ENCODE assay signal across 19 mouse cellular contexts in genomic region chr7:97730427-97730826, GRCm38 (mm10). TPM values are rescaled to one million over a fixed set of nuclear protein-coding genes. Genes with fewer than 3 reads are reported as not detected.
DNase-seq lines count a peak whose midpoint lies in the region; ATAC-seq and TF ChIP-seq lines count a peak whose summit lies in the region.
"Had no signal": no experiment of that assay in that cellular context is flagged by ENCODE, and none has a peak within 500 bp of the region (broad histone marks: within the 10 kb centered on the region; RNA-seq: fewer than 3 reads in every experiment).

No protein-coding gene starts in this region.

- no peaks in the 10 kb centered on the region for H3K27me3 ChIP-seq in kidney, adult 2 months (replicated peaks; ENCODE audit: control insufficient read depth, insufficient read depth, low read length)
- H3K27me3 ChIP-seq in liver, postnatal 0 days (ENCODE audit: insufficient read depth, low read length): no peaks in the 10 kb centered on the region
- no peaks in the 10 kb centered on the region for H3K27me3 ChIP-seq in liver, embryonic 11.5 days (replicated peaks; ENCODE audit: control insufficient read depth, insufficient read depth, low read length)
- H3K27me3 ChIP-seq in stomach, postnatal 0 days (ENCODE audit: control insufficient read depth, insufficient read depth, low read length): no peaks in the 10 kb centered on the region
- H3K27me3 ChIP-seq: embryonic facial prominence, embryonic 13.5 days had no signal

- DNase-seq in kidney, adult 2 months: peak; percentile 56
- no peak for DNase-seq in kidney, adult 11 months
- no peak for DNase-seq in liver, postnatal 0 days
- DNase-seq in liver, embryonic 11.5 days (ENCODE audit: low spot score): no peak
- DNase-seq in thymus, postnatal 0 days (ENCODE audit: low spot score): peak; percentile 84
- no peak for DNase-seq in cerebellum, postnatal 14 days
- DNase-seq in stomach, postnatal 0 days (ENCODE audit: low spot score): no peak
- DNase-seq: B cell, adult 2 months; cerebellum, adult 2 months; gastrocnemius, postnatal 25 days; heart, adult 2 months; lung, adult 18-20 months; lung, postnatal 14 days; right cerebral cortex, postnatal 25 days had no signal

- H3K9me3 ChIP-seq in liver, postnatal 0 days (ENCODE audit: low read length): no peaks in the 10 kb centered on the region
- no peaks in the 10 kb centered on the region for H3K9me3 ChIP-seq in liver, embryonic 11.5 days (ENCODE audit: control insufficient read depth, low read length)
- H3K9me3 ChIP-seq in stomach, postnatal 0 days (ENCODE audit: control insufficient read depth, low read length): no peaks in the 10 kb centered on the region
- H3K9me3 ChIP-seq: embryonic facial prominence, embryonic 13.5 days; hindbrain, embryonic 13.5 days had no signal

- H3K27ac ChIP-seq in kidney, adult 2 months (ENCODE audit: insufficient read depth, low read depth, low read length): no peak overlapping the region
- no peak overlapping the region for H3K27ac ChIP-seq in liver, postnatal 0 days (ENCODE audit: low read depth)
- no peak overlapping the region for H3K27ac ChIP-seq in liver, embryonic 11.5 days (ENCODE audit: low read depth, low read length)
- no peak overlapping the region for H3K27ac ChIP-seq in stomach, postnatal 0 days (replicated peaks)
- H3K27ac ChIP-seq: embryonic facial prominence, embryonic 13.5 days; heart, adult 2 months; hindbrain, embryonic 13.5 days had no signal

- no peak for TF ChIP-seq POLR2A in kidney, adult 2 months (IDR thresholded peaks at IDR 0.05; ENCODE audit: low read depth, low read length)

- WGBS in kidney, adult 2 months: 60% methylated on average over 3 of the region's 3 CpGs
- WGBS in liver, postnatal 0 days (ENCODE audit: insufficient replicate concordance): 51% methylated on average over 3 of the region's 3 CpGs
- WGBS in liver, embryonic 11.5 days: 73% methylated on average over 3 of the region's 3 CpGs
- WGBS in stomach, postnatal 0 days: 75% methylated on average over 3 of the region's 3 CpGs

- H3K4me2 ChIP-seq in liver, postnatal 0 days (ENCODE audit: low read depth, low read length): no peak overlapping the region
- no peak overlapping the region for H3K4me2 ChIP-seq in liver, embryonic 11.5 days
- H3K4me2 ChIP-seq in stomach, postnatal 0 days (replicated peaks; ENCODE audit: low read depth): no peak overlapping the region
- H3K4me2 ChIP-seq: embryonic facial prominence, embryonic 13.5 days; hindbrain, embryonic 13.5 days had no signal

- no peak for TF ChIP-seq CTCF in kidney, adult 2 months (conservative IDR thresholded peaks at IDR 0.05; ENCODE audit: insufficient read depth, insufficient read length, low read depth, low read length)
- TF ChIP-seq CTCF in liver, postnatal 0 days (IDR thresholded peaks at IDR 0.05; ENCODE audit: low read depth): no peak
- TF ChIP-seq CTCF in stomach, postnatal 0 days (IDR thresholded peaks at IDR 0.05; ENCODE audit: low read depth): no peak

- peak; percentile 68 for ATAC-seq in liver, postnatal 0 days
- no peak for ATAC-seq in liver, embryonic 11.5 days (replicated peaks; ENCODE audit: low FRiP score)
- no peak for ATAC-seq in stomach, postnatal 0 days (ENCODE audit: low FRiP score, low TSS enrichment)
- ATAC-seq: forebrain, embryonic 14.5 days; inflammation-experienced regulatory T-cells, adult 6 months; midbrain, embryonic 16.5 days had no signal

- no peak for TF ChIP-seq EP300 in liver, postnatal 0 days (IDR thresholded peaks at IDR 0.05; ENCODE audit: low read depth)
- no peak for TF ChIP-seq EP300 in stomach, postnatal 0 days (optimal IDR thresholded peaks at IDR 0.05)

- H3K4me1 ChIP-seq in kidney, adult 2 months (ENCODE audit: control insufficient read depth, insufficient read depth, low read length): peaks cover 6% of the 10 kb centered on the region; the same call in 1 of the 2 replicates
- H3K4me1 ChIP-seq in liver, postnatal 0 days (ENCODE audit: insufficient read depth): peaks cover 22% of the 10 kb centered on the region
- peaks cover 15% of the 10 kb centered on the region for H3K4me1 ChIP-seq in liver, embryonic 11.5 days (replicated peaks; ENCODE audit: control insufficient read depth, insufficient read depth, low read length)
- no peaks in the 10 kb centered on the region for H3K4me1 ChIP-seq in stomach, postnatal 0 days (replicated peaks; ENCODE audit: control insufficient read depth, insufficient read depth)
- H3K4me1 ChIP-seq: embryonic facial prominence, embryonic 13.5 days had no signal

- H3K9ac ChIP-seq in liver, postnatal 0 days (replicated peaks): no peak overlapping the region
- H3K9ac ChIP-seq in liver, embryonic 11.5 days (ENCODE audit: low read depth, low read length): no peak overlapping the region
- no peak overlapping the region for H3K9ac ChIP-seq in stomach, postnatal 0 days (ENCODE audit: low read length)
- H3K9ac ChIP-seq: embryonic facial prominence, embryonic 13.5 days; hindbrain, embryonic 13.5 days had no signal

- no peak overlapping the region for H3K4me3 ChIP-seq in kidney, adult 2 months (ENCODE audit: insufficient read depth, low read depth, low read length)
- H3K4me3 ChIP-seq in liver, postnatal 0 days (ENCODE audit: low read depth, low read length): no peak overlapping the region
- no peak overlapping the region for H3K4me3 ChIP-seq in liver, embryonic 11.5 days (ENCODE audit: low read depth, low read length)
- no peak overlapping the region for H3K4me3 ChIP-seq in stomach, postnatal 0 days (ENCODE audit: low read depth, low read length)
- H3K4me3 ChIP-seq: embryonic facial prominence, embryonic 13.5 days; heart, adult 2 months; hindbrain, embryonic 13.5 days had no signal

- no peaks in the 10 kb centered on the region for H3K36me3 ChIP-seq in kidney, adult 2 months (ENCODE audit: control insufficient read depth, insufficient read depth, low read length)
- peaks cover 10% of the 10 kb centered on the region for H3K36me3 ChIP-seq in liver, postnatal 0 days (replicated peaks; ENCODE audit: insufficient read depth, low read length)
- H3K36me3 ChIP-seq in liver, embryonic 11.5 days (ENCODE audit: control insufficient read depth, insufficient read depth, low read length): 0 out of 2 replicates have a peak, but pooled peaks cover 3% of the 10 kb centered on the region
- peaks cover 2% of the 10 kb centered on the region; the same call in 1 of the 2 replicates for H3K36me3 ChIP-seq in stomach, postnatal 0 days (ENCODE audit: control insufficient read depth, insufficient read depth, low read length)

RNA-seq across cellular contexts. Expression of gene Aqp11, which starts 7.7 kb away (rescaled TPM):
- 62.0 and 65.9 TPM in 2 replicates for polyA plus RNA-seq in kidney, adult 2 months (2012; rRNA removed)
- 51.0 and 55.0 TPM in 2 replicates for polyA plus RNA-seq in liver, postnatal 0 days (2015; fragmentation: Nextera tagmentation; extraction: Ambion mirVana)
- polyA plus RNA-seq in liver, embryonic 11.5 days (2014; fragmentation: Nextera tagmentation; extraction: Ambion mirVana): 18.9 and 19.8 TPM in 2 replicates
- 368 and 376 TPM in 2 replicates for polyA plus RNA-seq in thymus, postnatal 0 days (2015; fragmentation: Nextera tagmentation; extraction: Ambion mirVana)
- polyA plus RNA-seq in stomach, postnatal 0 days (2015; fragmentation: Nextera tagmentation; extraction: Ambion mirVana): 22.0 and 22.2 TPM in 2 replicates

RNA-seq across cellular contexts. Expression of gene Clns1a, which starts 34.0 kb away (rescaled TPM):
- 23.5 and 28.7 TPM in 2 replicates for polyA plus RNA-seq in kidney, adult 2 months (2012; rRNA removed)
- 40.2 and 42.0 TPM in 2 replicates for polyA plus RNA-seq in liver, postnatal 0 days (2015; fragmentation: Nextera tagmentation; extraction: Ambion mirVana)
- polyA plus RNA-seq in liver, embryonic 11.5 days (2014; fragmentation: Nextera tagmentation; extraction: Ambion mirVana): 187 and 208 TPM in 2 replicates
- 244 and 247 TPM in 2 replicates for polyA plus RNA-seq in thymus, postnatal 0 days (2015; fragmentation: Nextera tagmentation; extraction: Ambion mirVana)
- polyA plus RNA-seq in stomach, postnatal 0 days (2015; fragmentation: Nextera tagmentation; extraction: Ambion mirVana): 78.4 and 79.2 TPM in 2 replicates

RNA-seq across cellular contexts. Expression of gene Pak1, which starts 57.9 kb away (rescaled TPM):
- polyA plus RNA-seq in kidney, adult 2 months (2012; rRNA removed): 25.1 and 30.3 TPM in 2 replicates
- polyA plus RNA-seq in liver, postnatal 0 days (2015; fragmentation: Nextera tagmentation; extraction: Ambion mirVana): 8.1 and 9.6 TPM in 2 replicates
- polyA plus RNA-seq in liver, embryonic 11.5 days (2014; fragmentation: Nextera tagmentation; extraction: Ambion mirVana): 15.2 and 15.4 TPM in 2 replicates
- 17.2 and 23.6 TPM in 2 replicates for polyA plus RNA-seq in thymus, postnatal 0 days (2015; fragmentation: Nextera tagmentation; extraction: Ambion mirVana)
- 18.1 and 19.4 TPM in 2 replicates for polyA plus RNA-seq in stomach, postnatal 0 days (2015; fragmentation: Nextera tagmentation; extraction: Ambion mirVana)

Comparison
In these comparisons a context has a peak if more than half of its experiments do, and no peak if none do; other contexts are left out.
1. DNase-seq: peak in kidney, adult 2 months (single experiment) and thymus, postnatal 0 days (single experiment); none in kidney, adult 11 months (single experiment), liver, postnatal 0 days (single experiment), liver, embryonic 11.5 days (single experiment), cerebellum, postnatal 14 days (0 of 2) and stomach, postnatal 0 days (single experiment).